Mouse (Mus musculus): Measurements from ENCODE around the gene Myo1f. TPM values are rescaled to one million over a fixed set of nuclear protein-coding genes. Genes with fewer than 3 reads are reported as not detected.

The Myo1f gene
- polyA plus RNA-seq, 1 experiment: 1.5 TPM

DNA sequence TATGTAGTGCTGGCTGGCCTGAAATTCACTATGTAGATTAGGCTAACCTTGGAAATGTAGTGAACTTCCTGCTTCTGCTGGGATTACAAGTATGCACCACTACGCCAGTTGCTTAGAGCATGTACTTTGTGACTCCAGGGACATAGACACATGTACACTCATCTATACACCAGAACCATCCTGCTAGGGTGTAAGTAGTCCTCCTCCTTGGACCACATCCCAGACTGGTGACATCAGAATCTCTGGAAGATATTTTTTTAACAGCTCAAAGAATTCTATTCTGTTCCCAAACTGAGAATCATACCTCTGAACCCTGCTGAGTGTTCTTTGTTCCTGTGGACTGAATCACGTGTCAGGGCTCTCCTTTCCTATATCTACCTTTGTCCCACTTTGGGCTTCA lies 81.5 kb downstream of the Myo1f start:
- Histone ChIP-seq H3K4me3 (ENCODE audit: insufficient read depth, low read length) (no peak overlapping the region), H3K4me1 (ENCODE audit: control insufficient read depth, insufficient read depth, low read length) (peaks cover 7% of the 10 kb centered on the region), H3K27ac (ENCODE audit: insufficient read depth, low read length) (peak overlapping the region; percentile 37; the same call in 1 of the 2 replicates)
- TF ChIP-seq POLR2A (IDR thresholded peaks at IDR 0.05; ENCODE audit: low read depth, low read length) (no peak), CTCF (IDR thresholded peaks at IDR 0.05; ENCODE audit: borderline replicate concordance, insufficient read depth, low read length) (no peak)

GRCm38 (mm10) chr17:33637516-33638276 lies 82.2 kb downstream of the Myo1f start, which contains the start of gene Pram1:
TSS of gene Pram1 (plus strand) at chr17:33638056.
- TF ChIP-seq POLR2A (IDR thresholded peaks at IDR 0.05; ENCODE audit: low read depth, low read length) (no peak), CTCF (IDR thresholded peaks at IDR 0.05; ENCODE audit: borderline replicate concordance, insufficient read depth, low read length) (no peak)
- no peak within 1 kb of the TSS for H3K4me3 ChIP-seq (ENCODE audit: insufficient read depth, low read length)
- H3K27ac ChIP-seq (ENCODE audit: insufficient read depth, low read length): peak within 1 kb of the TSS; percentile 37; the same call in 1 of the 2 replicates
- peaks cover 7% of the 10 kb centered on the region for H3K4me1 ChIP-seq (ENCODE audit: control insufficient read depth, insufficient read depth, low read length)

DNA sequence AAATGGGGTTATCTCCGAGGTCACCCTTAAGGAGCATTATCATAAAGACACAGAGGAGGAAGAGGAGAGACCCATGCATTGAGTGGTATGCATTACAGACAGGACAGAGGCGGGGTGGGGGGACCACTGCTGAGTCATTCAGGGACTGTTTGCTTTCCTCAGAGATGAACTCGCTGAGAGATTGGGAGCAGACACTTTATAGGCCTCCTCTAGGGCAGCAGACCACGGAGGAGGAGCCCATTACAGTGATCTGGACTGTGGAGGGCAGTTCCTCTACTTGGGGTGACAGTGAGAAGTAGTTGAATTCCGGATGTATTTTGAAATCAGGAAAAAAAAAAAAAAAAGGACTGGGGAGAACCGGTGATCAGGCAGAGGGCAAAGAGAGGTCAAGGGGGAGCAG lies 84.2 kb downstream of the Myo1f start:
- Histone ChIP-seq H3K4me1 (ENCODE audit: control insufficient read depth, insufficient read depth, low read length) (peaks cover 7% of the 10 kb centered on the region), H3K4me3 (ENCODE audit: insufficient read depth, low read length) (no peak overlapping the region), H3K27ac (ENCODE audit: insufficient read depth, low read length) (no peak overlapping the region)
- TF ChIP-seq CTCF (IDR thresholded peaks at IDR 0.05; ENCODE audit: borderline replicate concordance, insufficient read depth, low read length): no peak
- TF ChIP-seq POLR2A (IDR thresholded peaks at IDR 0.05; ENCODE audit: low read depth, low read length): no peak

DNA sequence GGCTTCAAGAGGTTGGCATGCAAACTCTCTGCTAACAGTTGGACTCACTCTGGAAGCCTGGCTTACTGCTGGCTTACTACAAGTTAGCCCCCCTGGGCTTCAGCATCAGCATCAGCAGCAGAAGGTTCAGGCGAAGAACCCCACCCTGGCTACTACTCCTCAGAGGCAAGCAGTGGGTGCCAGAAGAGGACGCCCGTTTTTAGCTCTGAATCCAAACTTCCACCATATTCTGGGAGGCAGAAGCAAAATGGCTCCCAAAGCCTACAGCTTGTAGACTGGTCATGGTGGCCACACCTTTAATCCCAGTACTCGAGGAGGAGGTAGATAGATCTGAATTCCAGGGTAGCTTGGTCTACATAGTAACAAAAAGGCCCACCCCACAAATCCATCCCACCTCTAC lies 88.6 kb downstream of the Myo1f start:
- no peak for TF ChIP-seq POLR2A (IDR thresholded peaks at IDR 0.05; ENCODE audit: low read depth, low read length)
- TF ChIP-seq CTCF (IDR thresholded peaks at IDR 0.05; ENCODE audit: borderline replicate concordance, insufficient read depth, low read length): no peak
- H3K4me1 ChIP-seq (ENCODE audit: control insufficient read depth, insufficient read depth, low read length): no peaks in the 10 kb centered on the region
- no peak overlapping the region for H3K4me3 ChIP-seq (ENCODE audit: insufficient read depth, low read length)
- no peak overlapping the region for H3K27ac ChIP-seq (ENCODE audit: insufficient read depth, low read length)

DNA sequence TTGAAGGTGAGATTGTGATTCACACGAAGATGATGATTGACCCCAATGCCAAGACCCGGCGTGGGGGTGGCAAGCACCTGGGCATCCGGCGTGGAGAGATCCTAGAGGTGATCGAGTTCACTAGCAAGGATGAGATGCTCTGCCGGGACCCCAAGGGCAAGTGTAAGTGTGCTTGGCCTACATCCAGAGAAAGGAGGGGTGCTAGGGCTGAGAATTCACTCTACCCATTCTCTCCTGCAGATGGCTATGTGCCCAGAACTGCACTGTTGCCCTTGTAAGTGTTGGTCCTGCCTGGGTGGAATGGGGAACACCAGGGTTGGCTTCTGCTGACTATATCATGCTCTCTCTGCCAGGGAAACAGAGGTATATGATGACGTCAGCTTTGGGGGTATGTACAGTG lies 89.6 kb downstream of the Myo1f start:
- Histone ChIP-seq H3K27ac (ENCODE audit: insufficient read depth, low read length) (no peak overlapping the region), H3K4me3 (ENCODE audit: insufficient read depth, low read length) (no peak overlapping the region), H3K4me1 (ENCODE audit: control insufficient read depth, insufficient read depth, low read length) (no peaks in the 10 kb centered on the region)
- no peak for TF ChIP-seq POLR2A (IDR thresholded peaks at IDR 0.05; ENCODE audit: low read depth, low read length)
- TF ChIP-seq CTCF (IDR thresholded peaks at IDR 0.05; ENCODE audit: borderline replicate concordance, insufficient read depth, low read length): no peak

DNA sequence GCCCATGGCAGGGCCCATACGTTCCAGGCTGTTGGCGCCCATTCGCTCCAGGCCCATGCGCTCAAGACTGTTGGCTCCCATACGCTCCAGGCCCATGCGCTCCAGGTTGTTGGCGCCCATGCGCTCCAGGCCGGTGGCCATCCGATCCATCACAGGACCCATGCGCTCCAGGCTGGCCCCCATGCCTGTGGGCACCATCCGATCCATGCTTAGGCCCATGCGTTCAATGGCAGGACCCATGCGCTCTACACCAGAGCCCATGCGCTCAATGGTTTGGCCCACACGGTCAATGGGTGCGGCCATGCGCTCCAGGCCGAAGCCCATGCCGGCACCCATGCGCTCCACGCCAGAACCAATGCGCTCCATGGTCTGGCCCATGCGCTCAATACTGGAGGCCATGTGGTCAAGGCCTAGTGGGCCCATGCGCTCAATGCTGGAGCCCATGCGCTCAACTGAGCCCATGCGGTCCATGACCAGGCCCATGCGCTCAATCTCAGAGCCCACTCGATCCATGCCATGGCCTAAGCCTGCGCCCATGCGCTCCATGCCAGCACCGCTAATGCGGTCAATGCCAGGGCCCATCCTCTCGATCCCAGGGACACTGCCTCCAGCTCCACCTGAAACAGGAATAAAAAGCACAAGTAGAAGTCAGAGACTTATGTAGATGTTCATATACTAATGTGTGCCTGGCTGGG lies 94.4 kb downstream of the Myo1f start:
- no peaks in the 10 kb centered on the region for H3K4me1 ChIP-seq (ENCODE audit: control insufficient read depth, insufficient read depth, low read length)
- H3K27ac ChIP-seq (ENCODE audit: insufficient read depth, low read length): no peak overlapping the region
- no peak overlapping the region for H3K4me3 ChIP-seq (ENCODE audit: insufficient read depth, low read length)
- TF ChIP-seq POLR2A (IDR thresholded peaks at IDR 0.05; ENCODE audit: low read depth, low read length) (no peak), CTCF (IDR thresholded peaks at IDR 0.05; ENCODE audit: borderline replicate concordance, insufficient read depth, low read length) (no peak)

Other genes starting within 250 kb of the Myo1f start
- gene Zfp81, start 196.8 kb upstream of the Myo1f start, polyA plus RNA-seq (2011; ENCODE audit: insufficient read length, low read depth, missing spikeins): 14.4 and 16.3 TPM in 2 replicates
- 11.2 and 11.7 TPM in 2 replicates for gene Zfp101, start 161.1 kb upstream of the Myo1f start, polyA plus RNA-seq (2011; ENCODE audit: insufficient read length, low read depth, missing spikeins)
- not detected in 2 replicates for gene Actl9, start 122.8 kb upstream of the Myo1f start, polyA plus RNA-seq (2011; ENCODE audit: insufficient read length, low read depth, missing spikeins)
- gene Adamts10, start 31.5 kb upstream of the Myo1f start, polyA plus RNA-seq (2011; ENCODE audit: insufficient read length, low read depth, missing spikeins): 53.9 and 62.8 TPM in 2 replicates
- gene Zfp414, start 73.4 kb downstream of the Myo1f start, polyA plus RNA-seq (2011; ENCODE audit: insufficient read length, low read depth, missing spikeins): 34.1 and 40.4 TPM in 2 replicates
- not detected in 2 replicates for gene Pram1, start 82.3 kb downstream of the Myo1f start, polyA plus RNA-seq (2011; ENCODE audit: insufficient read length, low read depth, missing spikeins)
- gene Hnrnpm, start 131.2 kb downstream of the Myo1f start, polyA plus RNA-seq (2011; ENCODE audit: insufficient read length, low read depth, missing spikeins): 367 and 434 TPM in 2 replicates
- 28.8 and 30.4 TPM in 2 replicates for gene March2, start 163.0 kb downstream of the Myo1f start, polyA plus RNA-seq (2011; ENCODE audit: insufficient read length, low read depth, missing spikeins)
- 78.2 and 87.3 TPM in 2 replicates for gene Rab11b, start 204.8 kb downstream of the Myo1f start, polyA plus RNA-seq (2011; ENCODE audit: insufficient read length, low read depth, missing spikeins)
- 9.1 and 11.7 TPM in 2 replicates for gene Angptl4, start 226.1 kb downstream of the Myo1f start, polyA plus RNA-seq (2011; ENCODE audit: insufficient read length, low read depth, missing spikeins)